Comparison of ENCODE assay signal across 19 mouse cellular contexts in genomic region chr4:98401584-98401962, GRCm38 (mm10). TPM values are rescaled to one million over a fixed set of nuclear protein-coding genes. Genes with fewer than 3 reads are reported as not detected.
DNase-seq lines count a peak whose midpoint lies in the region; ATAC-seq and TF ChIP-seq lines count a peak whose summit lies in the region.
"Had no signal": no experiment of that assay in that cellular context is flagged by ENCODE, and none has a peak within 500 bp of the region (broad histone marks: within the 10 kb centered on the region; RNA-seq: fewer than 3 reads in every experiment).

No protein-coding gene starts in this region.

- no peak for ATAC-seq in heart, embryonic 13.5 days (ENCODE audit: extremely low read depth, insufficient number of reproducible peaks, low FRiP score, low TSS enrichment)
- no peak for ATAC-seq in kidney, embryonic 16.5 days (ENCODE audit: low FRiP score, low TSS enrichment)
- no peak for ATAC-seq in stomach, embryonic 15.5 days (ENCODE audit: insufficient read depth, low FRiP score, low read depth)
- ATAC-seq in erythroid progenitor cell, adult 5-6 weeks (replicated peaks; ENCODE audit: low FRiP score, poor library complexity, severe bottlenecking): no peak
- ATAC-seq: forebrain, postnatal 0 days; hindbrain, embryonic 16.5 days; midbrain, embryonic 16.5 days had no signal

- 62% methylated on average over 2 of the region's 2 CpGs for WGBS in heart, embryonic 13.5 days
- WGBS in kidney, embryonic 16.5 days: 60% methylated on average over 2 of the region's 2 CpGs
- 59% methylated on average over 2 of the region's 2 CpGs for WGBS in stomach, embryonic 15.5 days

- no peaks in the 10 kb centered on the region for H3K36me3 ChIP-seq in heart, embryonic 13.5 days
- no peaks in the 10 kb centered on the region for H3K36me3 ChIP-seq in kidney, embryonic 16.5 days (ENCODE audit: insufficient read depth, low read length)
- H3K36me3 ChIP-seq in stomach, embryonic 15.5 days: no peaks in the 10 kb centered on the region
- H3K36me3 ChIP-seq: embryonic facial prominence, embryonic 12.5 days; G1E; limb, embryonic 15.5 days; liver, embryonic 15.5 days had no signal

- peak overlapping the region; percentile 22; the same call in 1 of the 2 replicates for H3K4me2 ChIP-seq in heart, embryonic 13.5 days
- 0 out of 2 replicates have a peak overlapping the region, but pooled peaks have one; percentile 12 for H3K4me2 ChIP-seq in kidney, embryonic 16.5 days (replicated peaks; ENCODE audit: low read depth, low read length)
- no peak overlapping the region for H3K4me2 ChIP-seq in stomach, embryonic 15.5 days
- H3K4me2 ChIP-seq: embryonic facial prominence, embryonic 12.5 days; limb, embryonic 15.5 days; liver, embryonic 15.5 days had no signal

- no peak overlapping the region for H3K9ac ChIP-seq in heart, embryonic 13.5 days
- H3K9ac ChIP-seq in kidney, embryonic 16.5 days (replicated peaks; ENCODE audit: low read length): no peak overlapping the region
- no peak overlapping the region for H3K9ac ChIP-seq in stomach, embryonic 15.5 days
- H3K9ac ChIP-seq: embryonic facial prominence, embryonic 12.5 days; forebrain, postnatal 0 days; limb, embryonic 15.5 days; liver, embryonic 15.5 days had no signal

- H3K4me1 ChIP-seq in heart, embryonic 13.5 days: peaks cover 18% of the 10 kb centered on the region
- H3K4me1 ChIP-seq in kidney, embryonic 16.5 days (ENCODE audit: insufficient read depth, low read length): peaks cover 25% of the 10 kb centered on the region
- H3K4me1 ChIP-seq in embryonic fibroblast, embryonic 13.5 days (ENCODE audit: control insufficient read depth, insufficient read depth, low read length): peaks cover 5% of the 10 kb centered on the region
- H3K4me1 ChIP-seq in stomach, embryonic 15.5 days: 0 out of 2 replicates have a peak, but pooled peaks cover under 1% of the 10 kb centered on the region
- H3K4me1 ChIP-seq: embryonic facial prominence, embryonic 12.5 days; liver, embryonic 15.5 days had no signal

- peak overlapping the region; percentile 71 for H3K27ac ChIP-seq in heart, embryonic 13.5 days (replicated peaks)
- H3K27ac ChIP-seq in kidney, embryonic 16.5 days (ENCODE audit: low read length): peak overlapping the region; percentile 70
- H3K27ac ChIP-seq in embryonic fibroblast, embryonic 13.5 days (ENCODE audit: insufficient read depth, low read length): peak overlapping the region; percentile 84
- H3K27ac ChIP-seq in stomach, embryonic 15.5 days: 0 out of 2 replicates have a peak overlapping the region, but pooled peaks have one; percentile 1
- H3K27ac ChIP-seq: limb, embryonic 15.5 days; liver, embryonic 15.5 days had no signal

- TF ChIP-seq POLR2A in embryonic fibroblast, embryonic 13.5 days (IDR thresholded peaks at IDR 0.05; ENCODE audit: low read depth, low read length): no peak

- H3K4me3 ChIP-seq in heart, embryonic 13.5 days: no peak overlapping the region
- no peak overlapping the region for H3K4me3 ChIP-seq in kidney, embryonic 16.5 days (ENCODE audit: low read length)
- no peak overlapping the region for H3K4me3 ChIP-seq in embryonic fibroblast, embryonic 13.5 days (ENCODE audit: insufficient read depth, low read length)
- H3K4me3 ChIP-seq in stomach, embryonic 15.5 days (replicated peaks): no peak overlapping the region
- H3K4me3 ChIP-seq: embryonic facial prominence, embryonic 12.5 days; limb, embryonic 15.5 days; liver, embryonic 15.5 days had no signal

- H3K27me3 ChIP-seq in heart, embryonic 13.5 days (replicated peaks): no peaks in the 10 kb centered on the region
- H3K27me3 ChIP-seq in kidney, embryonic 16.5 days (ENCODE audit: insufficient read depth, low read length): no peaks in the 10 kb centered on the region
- no peaks in the 10 kb centered on the region for H3K27me3 ChIP-seq in stomach, embryonic 15.5 days (replicated peaks)
- H3K27me3 ChIP-seq: embryonic facial prominence, embryonic 12.5 days; limb, embryonic 15.5 days; liver, embryonic 15.5 days had no signal

- no peaks in the 10 kb centered on the region for H3K9me3 ChIP-seq in heart, embryonic 13.5 days
- H3K9me3 ChIP-seq in kidney, embryonic 16.5 days (ENCODE audit: low read length): no peaks in the 10 kb centered on the region
- no peaks in the 10 kb centered on the region for H3K9me3 ChIP-seq in stomach, embryonic 15.5 days
- H3K9me3 ChIP-seq: embryonic facial prominence, embryonic 12.5 days; limb, embryonic 15.5 days; liver, embryonic 15.5 days had no signal

- no peak for DNase-seq in heart, adult 8-10 months (ENCODE audit: low spot score)
- no peak for DNase-seq in kidney, postnatal 25 days
- DNase-seq: adrenal gland, postnatal 14 days; cerebellum, adult 9-11 months; forebrain, postnatal 0 days; lung, postnatal 4 days; retina, postnatal 1 day; thymus, postnatal 36 days had no signal

- TF ChIP-seq CTCF in embryonic fibroblast, embryonic 13.5 days (IDR thresholded peaks at IDR 0.05; ENCODE audit: borderline replicate concordance, insufficient read depth, low read length): no peak

RNA-seq across cellular contexts. Expression of gene Patj, which starts 6.0 kb away (rescaled TPM):
- polyA plus RNA-seq in heart, embryonic 13.5 days (2015; fragmentation: Nextera tagmentation; extraction: Ambion mirVana): 6.9 and 8.9 TPM in 2 replicates
- total RNA-seq in heart, adult 8-10 months (2022): 10 to 100 TPM; 11.1 to 18.5 (median 13.2) TPM
- polyA plus RNA-seq in kidney, embryonic 16.5 days (2015; fragmentation: Nextera tagmentation; extraction: Ambion mirVana): 27.6 and 30.1 TPM in 2 replicates
- polyA plus RNA-seq in embryonic fibroblast, embryonic 13.5 days (2011; ENCODE audit: insufficient read length, low read depth, missing spikeins): 6.4 and 8.3 TPM in 2 replicates
- 17.1 and 20.0 TPM in 2 replicates for polyA plus RNA-seq in stomach, embryonic 15.5 days (2015; fragmentation: Nextera tagmentation; extraction: Ambion mirVana)
- total RNA-seq in erythroid progenitor cell, adult 5-6 weeks (2015; ENCODE audit: low replicate concordance): not detected in 2 replicates
- 4.2 and 11.4 TPM in 2 replicates for total RNA-seq in erythroid progenitor cell, adult 5-6 weeks (2017; ENCODE audit: low replicate concordance)
- polyA plus RNA-seq: G1E had no signal

RNA-seq across cellular contexts. Expression of gene Tm2d1, which starts 18.5 kb away (rescaled TPM):
- 106 and 111 TPM in 2 replicates for polyA plus RNA-seq in heart, embryonic 13.5 days (2015; fragmentation: Nextera tagmentation; extraction: Ambion mirVana)
- 10 to 100 TPM; 45.5 to 50.5 (median 46.6) TPM for total RNA-seq in heart, adult 8-10 months (2022)
- polyA plus RNA-seq in kidney, embryonic 16.5 days (2015; fragmentation: Nextera tagmentation; extraction: Ambion mirVana): 102 and 105 TPM in 2 replicates
- 44.9 and 60.3 TPM in 2 replicates for polyA plus RNA-seq in embryonic fibroblast, embryonic 13.5 days (2011; ENCODE audit: insufficient read length, low read depth, missing spikeins)
- 87.8 and 102 TPM in 2 replicates for polyA plus RNA-seq in stomach, embryonic 15.5 days (2015; fragmentation: Nextera tagmentation; extraction: Ambion mirVana)
- 13.8 and 23.1 TPM in 2 replicates for total RNA-seq in erythroid progenitor cell, adult 5-6 weeks (2015; ENCODE audit: low replicate concordance)
- total RNA-seq in erythroid progenitor cell, adult 5-6 weeks (2017; ENCODE audit: low replicate concordance): 3.2 and 12.6 TPM in 2 replicates

Comparison
In these comparisons a context has a peak if more than half of its experiments do, and no peak if none do; other contexts are left out.
1. H3K27ac ChIP-seq: peak in every context shown above with its lines; median percentile 84 in embryonic fibroblast, embryonic 13.5 days; 71 in heart, embryonic 13.5 days; 70 in kidney, embryonic 16.5 days; 1 in stomach, embryonic 15.5 days.